Mouse (Mus musculus): Measurements from ENCODE around the gene Scand1.

Gene Scand1

DNA sequence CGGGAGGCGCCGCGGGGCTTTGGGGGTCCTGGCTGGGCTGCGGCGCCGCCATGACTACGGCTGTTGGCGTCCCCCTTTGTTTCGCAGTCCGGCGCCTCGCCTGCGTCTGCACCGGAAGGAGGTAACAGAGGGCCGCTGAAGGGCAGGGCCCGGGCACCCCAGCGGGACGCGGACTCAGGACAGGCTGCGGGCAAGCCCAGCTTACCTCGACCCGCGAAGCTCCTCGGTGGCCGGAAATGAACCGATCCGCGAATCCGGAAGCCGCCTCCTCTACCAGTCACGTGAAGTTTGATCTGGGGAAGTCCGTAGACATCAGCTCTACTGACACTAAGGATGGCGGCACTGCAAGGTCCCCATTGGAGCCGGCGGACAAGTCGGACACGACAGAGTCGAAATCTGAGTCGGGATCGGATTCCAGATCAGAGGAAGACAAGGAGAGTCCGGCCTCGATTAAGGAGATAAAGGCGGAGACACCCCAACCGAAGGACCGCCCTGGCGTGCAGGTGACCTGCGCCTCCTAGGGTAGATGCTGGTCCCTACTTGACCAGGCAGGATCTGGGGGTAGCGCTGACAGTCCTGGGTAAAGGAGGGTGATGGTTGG, at the start of gene Scand1, which contains the start of gene Cnbd2:
Gene Scand1, minus strand, starts transcription at position 408 of the 601 bp plus-strand sequence.
Gene Cnbd2, plus strand, starts transcription at position 3 of the 601 bp plus-strand sequence.
- peak; percentile 65 for DNase-seq (ENCODE audit: low read depth, low spot score)

DNA sequence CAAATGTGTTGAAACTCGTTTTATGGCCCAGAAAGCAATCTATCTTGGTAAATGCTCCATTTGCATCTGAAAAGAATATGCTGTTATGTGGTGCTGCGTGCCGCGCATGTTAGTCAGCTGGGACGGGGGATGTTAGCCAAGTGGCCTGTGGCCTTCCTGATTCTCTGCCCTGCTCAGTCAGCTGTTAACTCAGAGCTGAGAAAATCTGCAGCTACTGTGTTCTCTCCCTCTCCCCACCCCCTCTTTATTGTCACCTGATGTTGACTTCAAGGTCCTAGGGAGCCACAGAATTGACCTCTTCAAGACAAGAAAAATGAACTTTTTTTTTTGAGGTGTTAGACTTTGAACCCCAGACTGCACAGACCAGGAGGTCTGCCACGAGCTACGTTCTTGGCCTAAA, 43.5 kb upstream of the Scand1 start:
- DNase-seq (ENCODE audit: low read depth, low spot score), result no peak

DNA sequence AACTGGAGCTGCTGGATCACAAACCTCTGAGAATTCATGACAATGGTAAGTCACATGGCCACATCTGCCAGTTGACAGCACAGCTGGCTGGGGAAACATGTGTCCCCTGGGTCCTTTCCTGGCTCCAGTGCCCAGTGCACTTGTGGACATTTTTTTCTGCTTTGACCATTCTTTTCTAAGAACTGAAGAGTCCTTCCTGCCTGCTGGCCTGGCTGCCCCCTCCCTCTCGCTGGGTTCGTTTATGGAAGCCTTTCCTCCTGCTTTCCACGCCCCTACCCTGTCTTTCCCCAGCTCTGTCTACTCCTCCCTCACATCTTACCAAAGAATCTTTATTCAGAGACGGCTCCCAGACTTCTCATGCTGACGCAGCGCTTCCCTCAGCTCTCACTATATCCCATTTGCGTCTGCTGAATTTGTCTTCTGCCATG, 40.8 kb upstream of the Scand1 start:
- DNase-seq (ENCODE audit: low read depth, low spot score), result no peak

DNA sequence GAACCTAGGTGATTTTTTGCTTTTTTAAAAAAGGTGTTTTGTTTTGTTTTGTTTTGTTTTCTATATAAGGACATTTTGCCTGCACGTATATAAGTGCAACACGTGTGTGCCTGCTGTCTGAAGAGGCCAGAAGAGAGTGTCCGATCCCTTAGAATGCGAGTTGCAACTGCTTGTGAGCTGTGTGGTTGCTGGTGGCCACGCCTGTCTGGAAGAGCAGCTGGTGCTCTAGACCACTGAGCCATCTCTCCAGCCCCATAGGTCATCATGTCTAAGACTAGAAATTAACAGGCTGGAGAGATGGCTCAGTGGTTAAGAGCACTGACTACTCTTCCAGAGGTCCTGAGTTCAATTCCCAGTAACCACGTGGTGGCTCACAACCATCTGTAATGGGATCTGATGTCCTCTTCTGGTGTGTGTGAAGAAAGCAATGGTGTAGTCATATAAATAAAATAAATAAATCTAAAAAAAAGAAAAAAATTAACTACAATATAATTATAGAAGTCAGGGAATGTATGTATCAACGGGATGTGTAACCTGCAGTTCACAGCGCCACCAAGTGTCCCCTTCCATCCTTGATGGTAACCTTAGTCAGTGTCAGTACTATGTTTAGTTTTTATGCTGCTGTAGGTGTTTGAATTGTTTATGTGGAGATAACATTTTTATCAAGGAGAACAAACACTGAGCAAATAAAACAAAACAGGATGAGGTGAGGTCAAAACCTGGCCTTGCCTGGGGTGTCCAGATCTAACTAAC, 40.1 kb upstream of the Scand1 start:
- no peak for DNase-seq (ENCODE audit: low read depth, low spot score)

DNA sequence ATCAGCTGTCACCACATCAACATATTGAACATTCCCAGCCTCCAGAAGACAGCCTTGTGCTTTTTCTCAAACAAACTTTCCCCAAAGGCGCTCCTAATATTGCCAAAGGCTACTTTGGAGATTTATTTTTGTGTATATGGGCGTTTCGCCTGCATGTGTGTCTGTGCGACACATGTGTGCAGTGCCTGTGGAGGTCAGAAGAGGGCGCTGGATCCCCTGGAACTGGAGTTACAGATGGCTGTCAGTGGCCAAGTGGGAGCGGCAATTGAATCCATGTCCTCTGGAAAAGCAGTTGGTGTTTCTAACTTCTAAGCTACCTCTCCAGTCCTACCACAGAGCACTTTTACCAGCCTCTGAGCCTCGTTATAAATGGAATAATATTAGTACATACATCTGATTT, 38.7 kb upstream of the Scand1 start:
- no peak for DNase-seq (ENCODE audit: low read depth, low spot score)

DNA sequence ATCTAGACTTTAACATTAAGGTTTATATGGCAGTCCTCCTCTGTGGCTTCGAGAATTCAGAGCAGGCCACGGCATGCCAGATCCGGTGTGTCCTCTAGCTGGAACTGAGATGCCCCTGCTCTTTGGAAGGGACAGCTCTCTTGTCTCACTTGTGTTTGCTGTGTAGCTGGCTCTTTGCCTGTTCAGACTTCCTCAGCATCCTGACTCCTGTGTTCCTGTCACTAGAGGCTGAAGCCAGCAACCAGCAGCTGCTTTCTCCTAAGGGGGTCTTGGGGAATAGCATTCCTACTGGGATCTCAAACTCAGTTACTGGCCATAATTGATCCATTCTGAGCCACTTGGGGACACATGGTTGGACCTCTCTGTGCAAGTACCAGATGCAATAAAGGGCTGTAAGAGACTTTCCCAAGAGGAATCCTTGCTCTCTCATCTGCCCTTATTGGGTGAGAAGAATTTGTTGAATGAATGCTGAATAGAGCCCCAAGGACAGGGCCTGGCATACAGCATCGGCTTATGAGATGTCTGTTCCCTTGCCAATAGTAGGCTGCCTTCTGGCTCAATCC, 36.9 kb upstream of the Scand1 start:
- no peak for DNase-seq (ENCODE audit: low read depth, low spot score)

DNA sequence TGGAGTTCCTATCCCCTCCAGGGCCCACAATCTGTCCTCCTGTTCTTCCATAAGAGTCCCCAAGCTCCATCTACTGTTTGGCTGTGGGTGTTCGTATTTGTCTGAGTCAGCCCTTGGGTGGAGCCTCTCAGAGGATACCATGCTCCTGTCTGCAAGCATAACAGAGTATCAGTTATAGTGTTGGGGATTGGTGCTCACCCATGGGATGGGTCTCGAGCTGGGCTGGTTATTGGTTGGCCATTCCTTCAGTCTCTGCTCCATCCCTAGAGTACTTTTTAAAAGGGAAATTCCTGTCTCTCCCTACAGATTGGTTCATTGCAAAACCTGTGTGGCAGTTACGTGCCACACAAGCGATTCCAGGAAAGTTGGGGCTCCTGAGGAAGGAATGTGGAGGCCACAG, 36.3 kb upstream of the Scand1 start:
- no peak for DNase-seq (ENCODE audit: low read depth, low spot score)

DNA sequence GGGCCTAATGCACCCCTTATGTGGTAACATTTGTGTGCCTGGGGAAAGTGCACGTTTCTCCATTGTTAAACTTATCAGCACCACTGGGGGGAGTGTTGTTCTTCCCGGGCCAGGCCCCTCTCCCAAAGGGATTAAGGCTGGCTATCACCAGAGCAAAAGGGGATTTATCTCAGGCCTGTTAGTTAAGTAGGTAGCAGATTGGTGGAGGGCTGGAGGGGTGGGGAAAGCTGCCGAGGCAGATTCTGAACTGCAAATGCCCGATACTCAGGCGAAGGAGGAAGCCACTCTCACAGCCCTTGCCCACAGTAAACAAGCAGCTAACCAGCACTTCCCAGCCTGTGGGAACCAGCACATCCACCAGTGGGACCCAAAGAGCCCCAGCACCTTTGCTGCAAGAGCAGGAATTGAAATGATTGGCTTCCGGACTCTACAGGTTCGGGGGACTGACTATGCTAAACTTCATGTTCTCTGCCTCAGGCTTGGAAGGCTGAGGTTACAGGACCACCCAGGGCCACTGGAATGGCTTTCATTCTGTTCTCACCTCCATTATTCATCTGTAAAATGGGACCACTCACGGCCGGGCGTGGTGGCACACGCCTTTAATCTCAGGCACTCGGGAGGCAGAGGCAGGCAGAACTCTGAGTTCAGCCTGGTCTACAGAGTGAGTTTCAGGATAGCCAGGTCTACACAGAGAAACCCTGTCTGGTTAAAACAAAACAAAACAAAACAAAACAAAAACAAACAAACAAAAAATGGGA, 32.5 kb upstream of the Scand1 start:
- DNase-seq (ENCODE audit: low read depth, low spot score), result peak; percentile 48

DNA sequence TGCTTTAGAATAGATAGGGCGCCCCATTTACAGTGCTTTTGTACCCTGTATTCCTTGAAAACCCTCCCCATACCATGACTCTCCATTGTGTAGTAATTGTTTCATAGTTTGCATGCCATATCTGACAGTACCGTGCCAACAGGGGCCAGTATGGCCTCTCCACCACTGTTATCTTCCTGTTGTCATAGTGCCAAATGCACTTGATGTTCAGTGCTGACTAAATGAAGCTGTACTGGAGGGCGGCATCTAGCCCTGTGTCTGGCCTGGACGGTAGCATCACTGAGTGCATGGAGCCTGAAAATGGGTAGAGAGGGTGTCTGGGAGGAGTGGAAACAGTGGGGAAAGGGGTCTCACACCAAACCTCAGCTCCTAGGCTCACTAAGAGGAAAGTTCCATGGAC, 27.6 kb upstream of the Scand1 start:
- no peak for DNase-seq (ENCODE audit: low read depth, low spot score)

DNA sequence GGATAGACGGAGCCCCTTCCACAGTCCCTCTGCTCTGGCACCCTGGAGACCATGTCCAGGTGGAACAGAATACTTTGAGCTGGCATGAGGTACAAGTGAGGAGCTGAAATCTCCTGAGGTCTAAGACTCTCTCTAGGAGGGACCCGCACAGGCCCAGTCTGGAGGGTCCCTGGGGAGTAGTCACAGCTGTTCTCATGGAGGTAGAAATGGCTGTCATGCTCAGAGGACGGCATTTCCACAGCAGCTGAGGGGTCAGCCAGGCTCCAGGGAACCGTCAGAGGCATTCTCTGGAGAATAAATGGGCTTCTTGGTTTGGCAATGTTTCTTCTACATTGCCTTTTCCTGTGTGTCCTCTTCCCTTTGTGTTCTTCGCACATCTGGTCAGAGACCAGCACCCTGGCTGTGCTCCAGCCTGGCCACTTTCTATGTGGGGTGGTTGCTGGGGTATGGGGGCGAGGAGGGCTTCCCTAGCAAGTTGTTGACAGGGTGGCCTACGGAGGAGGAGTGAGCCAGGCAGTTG, 19.0 kb upstream of the Scand1 start:
- no peak for DNase-seq (ENCODE audit: low read depth, low spot score)

DNA sequence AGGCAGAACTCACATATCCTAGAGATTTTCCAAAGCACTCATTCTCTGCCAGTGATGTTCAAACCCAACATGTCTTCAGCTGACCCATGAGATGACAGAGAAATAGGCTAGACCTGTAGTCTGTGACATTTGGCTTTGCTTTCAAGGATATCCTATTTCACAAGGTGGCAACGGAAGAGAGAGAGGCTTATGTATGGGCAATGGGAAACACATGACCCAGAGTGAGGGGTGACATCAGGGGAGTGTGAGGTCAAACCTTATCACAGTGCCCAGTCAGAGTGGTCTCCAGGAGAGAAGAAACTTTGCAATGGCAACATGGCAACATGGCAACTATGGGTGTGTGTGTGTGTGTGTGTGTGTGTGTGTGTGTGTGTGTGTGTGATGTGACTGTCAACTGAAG, 18.2 kb upstream of the Scand1 start:
- DNase-seq (ENCODE audit: low read depth, low spot score), result no peak

DNA sequence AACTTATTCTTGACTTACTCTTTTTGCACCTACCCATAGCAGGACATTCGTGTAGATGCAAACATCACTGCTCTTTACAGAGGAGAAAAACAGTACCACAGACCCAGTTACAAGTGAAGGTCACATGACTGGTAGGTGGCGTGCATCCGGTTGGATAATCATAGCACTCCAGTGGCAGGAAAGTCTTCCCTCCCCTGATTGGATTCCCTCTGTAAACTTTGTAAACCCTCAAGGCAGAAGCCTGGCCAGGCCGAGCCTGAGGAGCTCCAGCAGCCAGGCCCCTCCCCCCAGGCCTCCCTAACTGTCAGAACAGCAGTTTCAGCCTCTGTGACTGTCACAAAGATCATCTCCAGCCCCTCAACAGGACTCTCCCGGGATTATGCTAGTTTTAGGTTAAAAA, 12.2 kb upstream of the Scand1 start:
- no peak for DNase-seq (ENCODE audit: low read depth, low spot score)

DNA sequence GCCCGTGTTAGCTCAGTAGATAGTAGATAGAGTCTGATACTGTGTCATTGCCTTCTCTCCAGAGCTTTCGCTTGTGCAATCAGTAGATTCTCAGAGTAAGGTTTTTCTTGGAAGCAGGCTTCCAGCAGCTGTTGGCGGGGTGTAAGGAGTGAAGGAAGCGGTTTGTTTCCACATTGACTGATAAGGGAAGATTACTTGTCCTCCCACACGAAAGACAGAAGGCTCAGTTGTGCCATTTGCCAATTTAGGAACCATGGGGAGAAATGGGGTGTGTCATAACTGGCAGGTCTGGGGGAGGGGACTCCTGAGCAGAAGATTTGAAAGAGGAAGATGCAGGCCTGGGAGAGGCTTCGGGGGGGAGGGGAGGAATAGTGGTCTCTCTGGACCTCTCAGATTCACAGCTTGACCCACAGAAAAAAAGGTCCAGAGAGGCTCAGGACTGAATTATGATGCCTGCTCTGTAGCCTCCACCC, 11.6 kb upstream of the Scand1 start:
- no peak for DNase-seq (ENCODE audit: low read depth, low spot score)

DNA sequence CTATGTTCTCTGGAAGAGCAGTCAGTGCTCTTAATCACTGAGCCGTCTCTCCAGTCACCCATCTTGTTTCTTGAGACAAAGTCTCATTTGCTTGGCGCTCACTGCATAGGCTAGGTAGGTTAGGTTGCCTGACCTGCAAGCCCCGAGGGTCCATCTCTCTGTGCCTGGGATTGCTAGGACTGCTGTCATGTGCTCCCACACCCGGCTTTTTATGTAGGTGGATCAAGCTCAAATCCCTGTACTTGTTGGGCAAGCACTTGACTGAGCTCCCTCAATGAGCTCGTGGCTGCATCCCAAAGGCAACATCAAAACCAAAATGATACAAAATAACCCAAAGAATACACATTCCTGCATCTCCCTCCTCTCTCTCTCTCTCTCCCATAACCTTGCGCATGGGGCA, 9.0 kb upstream of the Scand1 start:
- DNase-seq (ENCODE audit: low read depth, low spot score), result no peak

DNA sequence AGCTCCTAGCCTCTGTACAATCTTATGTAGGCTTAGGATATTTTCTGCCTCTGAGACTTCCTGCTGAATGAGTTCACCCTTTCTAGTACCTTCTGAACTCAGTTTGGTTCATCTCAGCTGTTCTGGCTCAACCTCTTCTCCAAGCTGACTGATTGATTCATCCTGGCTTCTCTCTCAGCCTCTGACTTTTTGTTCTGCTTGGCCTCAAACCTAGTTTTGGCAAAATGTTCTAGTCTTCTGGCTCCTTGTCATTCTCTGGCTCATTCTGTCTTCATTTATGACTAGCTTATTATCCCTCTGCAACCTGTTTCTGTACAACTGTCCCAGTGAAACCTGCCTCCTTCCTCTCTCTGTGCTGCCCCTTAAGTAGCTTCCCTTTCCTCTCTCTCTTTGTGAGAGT, 6.0 kb upstream of the Scand1 start:
- no peak for DNase-seq (ENCODE audit: low read depth, low spot score)

DNA sequence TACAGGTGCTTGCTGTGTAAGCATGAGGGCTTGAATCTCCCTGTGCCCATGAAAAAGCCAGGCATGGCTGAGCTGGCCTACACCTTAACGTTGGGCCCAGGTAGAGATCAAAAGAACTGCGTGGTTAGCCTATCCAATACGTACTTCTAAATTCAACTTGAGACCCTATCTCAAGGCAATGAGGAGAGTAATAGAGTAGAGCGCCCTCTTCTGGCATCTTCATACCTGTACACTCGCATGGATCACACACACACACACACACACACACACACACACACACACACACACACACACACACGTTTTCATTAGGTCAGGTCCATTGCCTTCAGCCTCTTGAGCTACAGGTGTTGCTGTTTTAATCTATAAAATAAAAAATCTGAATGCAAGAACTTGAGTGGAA, 2.3 kb upstream of the Scand1 start:
- no peak for DNase-seq (ENCODE audit: low read depth, low spot score)

DNA sequence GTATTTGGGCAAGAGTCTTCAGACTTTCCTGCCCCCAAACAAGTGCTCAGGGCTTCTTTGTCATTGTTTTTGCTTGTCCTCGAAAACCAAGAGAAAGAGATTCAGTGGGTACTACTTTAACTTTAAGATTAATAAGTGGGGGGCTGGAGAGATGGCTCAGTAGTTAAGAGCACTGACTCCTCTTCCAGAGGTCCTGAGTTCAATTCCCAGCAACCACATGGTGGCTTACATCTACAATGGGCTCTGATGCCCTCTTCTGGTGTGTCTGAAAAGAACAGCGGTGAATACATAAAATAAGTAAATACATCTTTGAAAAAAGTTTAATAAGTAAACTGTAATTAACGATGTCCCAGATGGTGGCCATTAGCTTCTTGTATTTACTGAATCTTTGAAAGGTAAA, 649 bp upstream of the Scand1 start:
- DNase-seq (ENCODE audit: low read depth, low spot score), result no peak

DNA sequence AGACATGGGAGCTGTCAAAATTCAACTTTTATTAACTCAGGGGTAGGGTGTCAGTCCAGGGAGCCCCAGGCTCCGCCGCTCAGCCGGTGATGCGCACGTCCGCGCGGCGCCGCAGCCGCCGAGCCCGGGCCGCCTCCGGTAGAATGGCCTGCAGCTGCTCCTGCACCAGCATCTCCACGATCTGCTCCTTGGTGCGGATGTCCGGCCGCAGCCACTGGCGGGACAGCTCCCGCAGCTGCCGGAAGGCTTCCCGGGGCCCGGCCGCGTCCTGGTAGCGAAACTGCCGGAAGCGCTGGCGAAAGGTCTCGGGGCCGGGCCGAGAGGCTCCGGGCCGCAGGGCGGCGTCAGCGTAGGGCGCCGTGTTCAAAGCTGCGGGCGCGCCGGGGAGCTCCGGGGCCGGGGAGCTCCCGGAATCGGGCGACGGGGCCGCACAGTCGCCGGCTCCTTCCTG, 638 bp downstream of the Scand1 start:
- DNase-seq (ENCODE audit: low read depth, low spot score), result no peak

DNA sequence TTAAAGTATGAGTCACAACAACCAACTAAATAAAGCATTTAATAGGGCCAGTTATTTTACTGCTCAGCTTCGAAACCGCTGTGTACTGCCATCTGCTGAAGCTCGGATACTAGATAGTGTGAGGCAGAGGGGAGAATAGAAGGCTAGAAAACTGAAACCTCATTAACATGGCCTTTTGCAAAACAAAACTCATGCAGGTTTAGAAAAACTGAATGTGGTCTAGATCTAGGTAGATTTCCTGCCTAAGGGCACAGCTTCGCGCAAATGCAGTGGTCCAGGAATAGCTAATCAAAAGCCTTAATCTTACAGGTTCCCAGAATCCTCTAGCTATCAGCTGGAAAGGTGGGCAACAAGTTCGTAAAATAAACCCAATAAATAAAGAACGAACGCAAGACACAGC, 1.1 kb downstream of the Scand1 start:
- DNase-seq (ENCODE audit: low read depth, low spot score), result no peak

DNA sequence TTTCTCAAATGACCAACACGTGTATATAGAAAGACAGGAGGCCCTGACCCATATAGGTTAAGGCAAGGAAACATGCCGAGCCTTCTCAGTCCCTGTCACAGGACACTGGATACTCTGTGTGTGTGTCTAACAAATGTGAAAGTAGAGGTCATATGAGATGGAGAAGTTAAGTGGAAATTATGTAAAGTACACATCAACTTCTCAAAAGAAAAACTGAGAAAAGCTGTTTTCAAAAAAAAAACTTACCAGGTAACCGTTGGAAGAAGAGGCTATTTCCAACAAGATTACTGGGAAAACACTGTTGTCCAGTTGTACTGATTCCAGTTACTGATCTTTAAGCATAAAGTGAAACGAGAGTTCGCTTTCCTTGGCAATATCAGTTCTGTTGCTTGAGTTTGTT, 1.6 kb downstream of the Scand1 start:
- no peak for DNase-seq (ENCODE audit: low read depth, low spot score)

DNA sequence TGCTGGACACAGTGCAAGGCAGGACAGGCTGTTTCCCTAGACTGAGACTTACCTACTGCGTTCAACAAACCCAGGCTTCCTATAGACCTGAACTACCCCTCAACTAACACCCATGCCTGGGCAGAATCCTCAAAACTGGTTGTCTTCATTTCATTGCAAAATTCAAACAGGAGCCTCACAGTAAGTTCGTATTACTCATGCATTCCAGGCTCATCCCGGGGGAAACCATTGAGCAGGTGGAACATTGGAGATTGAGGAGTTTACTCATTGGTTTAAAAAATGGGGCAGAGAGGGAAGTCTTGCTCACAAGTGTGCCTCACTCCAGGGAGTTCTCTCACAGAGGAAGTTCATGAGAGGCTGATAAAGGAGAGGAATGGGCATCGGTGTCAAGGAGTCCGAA, 2.0 kb downstream of the Scand1 start:
- DNase-seq (ENCODE audit: low read depth, low spot score), result no peak

DNA sequence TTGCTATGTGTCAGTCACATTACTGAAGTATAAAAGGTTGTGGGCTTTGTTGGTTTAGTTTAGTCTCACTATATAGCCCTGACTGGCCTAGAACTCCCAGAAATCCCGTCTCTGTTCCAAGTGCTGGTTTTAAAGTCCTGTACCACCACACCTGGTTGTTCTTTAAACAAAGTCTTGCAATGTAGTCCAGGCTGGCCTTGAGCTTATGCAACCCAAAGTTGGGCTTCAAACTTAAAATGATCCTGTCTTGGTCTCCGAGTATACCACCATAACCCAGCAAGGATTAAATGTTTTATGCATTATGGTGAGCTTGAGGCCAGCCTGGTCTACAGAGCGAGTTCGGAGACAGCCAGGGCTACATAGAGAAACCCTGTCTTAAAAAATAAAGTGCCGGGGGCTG, 2.6 kb downstream of the Scand1 start:
- DNase-seq (ENCODE audit: low read depth, low spot score), result no peak

All from embryo, embryonic 11.5 days (tissue).